Mouse (Mus musculus) small intestine, adult 2 months (tissue): ENCODE results near the gene Sox1.

Experiments
- CTCF ChIP-seq: fragments of 200-500 bp; IDR thresholded peaks from 2 replicates; pipeline ENCODE4 v1.5.1; 2012; ENCODE audit warnings: low read depth, mild to moderate bottlenecking, control low read depth, inconsistent platforms, low read length, moderate library complexity, mixed read lengths; ENCODE audit not compliant: insufficient replicate concordance, insufficient read length; ENCODE audit errors: extremely low read depth
- POLR2A ChIP-seq: fragments of 200-500 bp; IDR thresholded peaks from 2 replicates; pipeline ENCODE4 v1.6.1; 2012; ENCODE audit warnings: low read depth, mild to moderate bottlenecking, control low read depth, inconsistent platforms, low read length, moderate library complexity

DNA sequence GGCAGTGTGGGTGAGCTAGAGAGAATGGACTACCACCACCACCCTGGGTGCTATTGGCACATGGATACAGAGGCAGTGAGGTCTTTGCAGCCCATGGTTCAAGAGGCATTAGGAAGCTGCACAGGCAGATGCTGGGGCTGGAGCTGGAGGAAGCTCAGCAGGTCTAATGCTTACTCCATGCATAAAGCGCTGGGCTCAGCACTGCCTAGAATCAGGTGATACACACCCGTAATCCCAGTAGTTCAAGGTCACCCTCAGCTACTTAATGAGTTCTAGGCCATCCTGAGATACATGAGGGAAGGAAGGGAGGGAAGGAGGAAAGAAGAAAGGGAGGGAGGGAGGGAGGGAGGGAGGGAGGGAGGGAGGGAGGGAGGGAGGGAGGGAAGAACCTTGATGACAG is 50.2 kb downstream of the Sox1 start:
- TF ChIP-seq CTCF (no peak), POLR2A (no peak)
